Mouse (Mus musculus) heart, embryonic 16.5 days (tissue): ENCODE data around the gene Abracl. TPM values are rescaled to one million over a fixed set of nuclear protein-coding genes. Genes with fewer than 3 reads are reported as not detected.
A peak's percentile ranks its signal among the peaks of the same experiment; 100 is the strongest.

Experiments used
- ATAC-seq: fragments of 200-750 bp; cut with Nextera tagmentation; replicated peaks from 2 replicates; pipeline ENCODE4 v1.8.0; 2017; ENCODE audit warnings: moderate number of reproducible peaks; ENCODE audit not compliant: insufficient read depth, low FRiP score; ENCODE audit errors: extremely low read depth
- H3K27ac ChIP-seq: fragments of 300-500 bp; sonication (generic); 2 replicates; pipeline ENCODE4 v1.5.1; 2014; ENCODE audit warnings: mild to moderate bottlenecking, low read length, control low read depth, moderate library complexity
- H3K27me3 ChIP-seq: fragments of 300-500 bp; sonication (generic); 2 replicates; pipeline ENCODE4 v1.6.1; 2014; ENCODE audit warnings: low read length, mixed read lengths; ENCODE audit not compliant: control insufficient read depth, insufficient read depth
- H3K36me3 ChIP-seq: fragments of 300-500 bp; sonication (generic); 2 replicates; pipeline ENCODE4 v1.6.1; 2014; ENCODE audit not compliant: control insufficient read depth, insufficient read depth
- H3K4me1 ChIP-seq: fragments of 300-500 bp; sonication (generic); 2 replicates; pipeline ENCODE4 v1.6.1; 2014; ENCODE audit warnings: low read length, mixed read lengths; ENCODE audit not compliant: control insufficient read depth, insufficient read depth
- H3K4me2 ChIP-seq: fragments of 300-500 bp; sonication (generic); 2 replicates; pipeline ENCODE4 v1.6.1; 2014; ENCODE audit warnings: low read depth, mild to moderate bottlenecking, control low read depth, low read length
- H3K4me3 ChIP-seq: fragments of 300-500 bp; sonication (generic); 2 replicates; pipeline ENCODE4 v1.5.1; 2014; ENCODE audit warnings: mild to moderate bottlenecking, control low read depth, low read length
- H3K9ac ChIP-seq: fragments of 300-500 bp; sonication (generic); 2 replicates; pipeline ENCODE4 v1.6.1; 2014; ENCODE audit warnings: low read length, control low read depth
- H3K9me3 ChIP-seq: fragments of 300-500 bp; sonication (generic); replicated peaks from 2 replicates; pipeline ENCODE4 v1.6.1; 2016; ENCODE audit warnings: low read length; ENCODE audit not compliant: control insufficient read depth
- WGBS: fragments of 180-500 bp; shearing (Covaris S2); extraction: QIAGEN DNeasy Blood & Tissue Kit; methylation state at CpG from one replicate; pipeline ENCODE4 v1.1.7; 2014; 5-methylcytosine and 5-hydroxymethylcytosine counted together
- polyA plus RNA-seq: library from polyadenylated mRNA; unstranded; fragments of >200 nt; fragmentation: Nextera tagmentation; extraction: Ambion mirVana; gene quantifications from 2 replicates; pipeline ENCODE4 v1.2.1, GENCODE M21; 2015

Gene Abracl
- polyA plus RNA-seq, 1 experiment from 2014 or later, result 167 TPM

DNA sequence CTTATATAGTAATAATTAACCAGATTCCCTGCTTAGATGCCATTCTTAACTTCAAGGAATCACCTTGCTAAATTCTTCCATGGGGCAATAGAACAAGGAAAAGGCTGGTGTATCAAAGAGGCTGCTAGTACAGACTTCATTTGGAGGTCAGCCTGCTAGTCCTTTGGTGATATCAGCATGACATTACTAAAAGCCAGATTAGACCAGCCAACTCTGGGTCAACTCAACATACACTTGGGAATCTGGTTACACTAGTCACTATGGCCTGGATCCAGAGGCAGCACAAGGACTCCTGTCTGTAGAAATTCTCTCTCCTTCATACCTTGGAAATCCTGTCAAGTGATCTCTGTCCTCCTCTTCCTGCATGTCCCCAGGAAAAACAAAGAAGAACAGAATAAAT lies 23.3 kb upstream of the Abracl start:
- Histone ChIP-seq H3K4me1 (0 out of 2 replicates have a peak, but pooled peaks cover 2% of the 10 kb centered on the region), H3K27me3 (no peaks in the 10 kb centered on the region), H3K9me3 (no peaks in the 10 kb centered on the region), H3K4me3 (no peak overlapping the region), H3K9ac (no peak overlapping the region), H3K4me2 (no peak overlapping the region), H3K36me3 (no peaks in the 10 kb centered on the region), H3K27ac (no peak overlapping the region)
- no peak for ATAC-seq

DNA sequence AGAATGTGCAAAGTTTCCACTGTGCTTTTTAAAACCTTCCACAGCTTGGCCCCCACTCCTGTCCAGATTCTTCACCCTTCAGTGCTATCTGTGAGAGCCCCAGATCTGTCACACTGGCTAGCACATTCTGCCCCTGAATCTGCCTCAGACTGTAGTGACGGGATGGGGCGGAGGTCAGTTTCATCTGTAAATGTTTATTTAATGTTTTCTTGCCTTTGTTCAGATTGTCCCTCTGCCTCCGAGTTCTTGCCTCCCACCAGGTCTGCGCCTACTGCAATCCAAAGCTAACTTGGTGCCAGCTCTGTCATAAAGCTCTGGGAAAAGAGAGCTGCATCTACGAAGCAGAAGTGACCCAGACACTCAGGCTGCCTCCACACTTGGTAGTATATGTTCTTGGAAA lies 13.8 kb upstream of the Abracl start:
- no peaks in the 10 kb centered on the region for H3K36me3 ChIP-seq
- no peaks in the 10 kb centered on the region for H3K4me1 ChIP-seq
- 46% methylated on average over 5 of the region's 5 CpGs for WGBS
- no peak overlapping the region for H3K9ac ChIP-seq
- no peaks in the 10 kb centered on the region for H3K9me3 ChIP-seq
- no peak overlapping the region for H3K27ac ChIP-seq
- no peak overlapping the region for H3K4me3 ChIP-seq
- no peak overlapping the region for H3K4me2 ChIP-seq
- no peaks in the 10 kb centered on the region for H3K27me3 ChIP-seq
- no peak for ATAC-seq

DNA sequence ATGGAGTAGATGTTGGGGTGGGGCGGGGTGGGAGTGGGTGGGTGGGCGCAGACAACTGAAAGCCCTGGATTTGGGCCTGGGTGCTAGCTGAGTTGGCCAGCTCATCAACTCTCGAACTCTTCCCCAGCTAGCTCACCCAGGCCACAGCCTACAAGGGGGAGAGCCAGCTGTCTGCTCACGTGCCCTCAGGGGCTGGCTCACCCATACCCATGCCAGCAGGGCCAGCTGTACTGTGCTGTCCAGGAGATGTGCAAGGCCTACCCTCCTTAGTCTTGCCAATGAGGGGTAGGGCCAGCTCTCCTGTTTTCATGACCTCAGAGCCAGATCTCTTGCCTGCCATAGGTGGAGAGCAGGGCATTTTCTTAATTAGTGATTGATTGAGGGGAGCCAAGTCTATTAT lies 11.3 kb upstream of the Abracl start:
- Histone ChIP-seq H3K9ac (no peak overlapping the region), H3K4me1 (no peaks in the 10 kb centered on the region), H3K9me3 (no peaks in the 10 kb centered on the region), H3K27ac (no peak overlapping the region), H3K36me3 (no peaks in the 10 kb centered on the region), H3K27me3 (no peaks in the 10 kb centered on the region), H3K4me3 (no peak overlapping the region), H3K4me2 (no peak overlapping the region)
- ATAC-seq, result no peak
- 93% methylated on average over 4 of the region's 4 CpGs for WGBS

DNA sequence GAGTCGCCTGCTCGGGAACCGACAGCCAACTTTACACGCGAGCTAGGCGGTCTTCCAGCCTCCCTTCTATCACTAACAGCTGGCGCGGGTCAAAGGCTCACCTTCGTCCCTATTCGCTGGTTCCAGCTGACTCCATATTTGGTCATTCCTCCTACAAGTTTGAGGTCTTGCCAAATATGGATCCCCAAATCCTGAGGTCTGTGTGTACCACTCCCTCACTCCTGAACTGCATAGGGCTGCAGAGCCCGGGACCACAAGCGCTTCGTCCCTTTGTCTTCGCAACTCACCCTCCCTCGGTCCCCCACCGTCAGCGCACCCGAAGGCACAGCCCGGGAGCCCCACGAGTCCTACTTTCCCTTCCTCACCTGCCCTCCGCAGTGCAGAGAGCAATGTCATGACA lies 776 bp downstream of the Abracl start:
- WGBS, result under 1% methylated on average over 21 of the region's 21 CpGs
- peaks cover 5% of the 10 kb centered on the region for H3K36me3 ChIP-seq
- peak overlapping the region; percentile 86 for H3K4me2 ChIP-seq
- peak overlapping the region; percentile 97 for H3K27ac ChIP-seq
- peaks cover 9% of the 10 kb centered on the region for H3K4me1 ChIP-seq
- H3K9me3 ChIP-seq, result no peaks in the 10 kb centered on the region
- H3K4me3 ChIP-seq, result peak overlapping the region; percentile 86
- no peaks in the 10 kb centered on the region for H3K27me3 ChIP-seq
- peak overlapping the region; percentile 94 for H3K9ac ChIP-seq
- ATAC-seq, result peak; percentile 87

DNA sequence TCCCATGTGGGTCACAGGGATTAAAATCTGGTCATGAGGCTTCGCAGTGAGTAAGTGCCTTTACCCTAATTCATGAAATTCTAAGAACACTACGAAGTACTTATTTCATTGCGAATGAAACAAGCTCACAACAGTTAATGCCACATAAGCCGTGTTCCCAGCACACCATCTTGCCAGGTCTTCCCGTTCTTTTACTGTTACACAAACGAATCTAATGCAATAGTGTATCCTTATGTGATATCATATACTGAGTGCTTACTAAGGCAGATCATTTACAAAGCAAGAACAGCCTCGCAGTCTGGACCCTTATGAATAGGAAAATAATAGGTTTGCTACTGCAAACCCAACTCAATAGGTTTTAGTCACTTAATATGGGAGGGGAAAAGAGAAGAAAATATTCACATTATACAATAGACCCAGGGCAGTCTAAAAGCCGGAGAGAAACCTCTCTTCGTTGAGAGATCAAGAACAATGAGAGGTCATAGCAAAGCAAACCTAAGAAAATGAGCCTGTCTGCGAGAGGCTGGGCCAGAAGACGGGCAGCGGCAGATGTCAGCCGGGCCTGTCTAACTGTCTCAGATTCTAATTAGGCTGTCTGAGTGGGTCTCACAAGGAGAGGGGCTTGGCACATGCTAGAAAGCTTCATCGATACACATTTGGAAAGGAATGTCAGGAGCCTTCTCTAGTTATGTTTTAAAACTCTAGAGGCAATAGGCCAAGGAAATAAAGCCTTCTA lies 1.3 kb downstream of the Abracl start:
- ATAC-seq, result no peak
- 31% methylated on average over 14 of the region's 14 CpGs for WGBS

DNA sequence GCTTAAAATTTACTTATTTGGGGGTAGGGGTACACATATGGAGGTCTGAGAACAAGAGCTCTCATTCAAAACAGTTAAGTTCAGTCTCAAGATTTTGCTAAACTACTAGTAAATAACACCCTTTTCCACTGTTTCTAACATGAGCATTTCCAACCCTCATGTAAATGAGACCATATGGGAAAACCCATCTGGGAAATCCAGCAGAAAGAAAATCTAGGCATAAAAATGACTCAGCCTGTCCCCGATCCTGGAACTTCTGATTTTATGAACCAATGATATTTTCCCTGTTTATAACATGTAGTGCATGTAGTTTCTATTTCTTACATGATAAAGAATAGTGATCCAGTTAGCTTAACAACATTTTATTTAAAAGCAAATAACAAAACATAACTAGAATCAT lies 2.2 kb downstream of the Abracl start:
- ATAC-seq, result no peak
- 83% methylated on average over 1 of the region's 1 CpGs for WGBS
- peaks cover 9% of the 10 kb centered on the region for H3K4me1 ChIP-seq
- peak overlapping the region; percentile 86; the same call in 1 of the 2 replicates for H3K4me2 ChIP-seq
- H3K27me3 ChIP-seq, result no peaks in the 10 kb centered on the region
- H3K4me3 ChIP-seq, result no peak overlapping the region
- H3K27ac ChIP-seq, result no peak overlapping the region
- no peaks in the 10 kb centered on the region for H3K9me3 ChIP-seq
- H3K36me3 ChIP-seq, result peaks cover 14% of the 10 kb centered on the region
- H3K9ac ChIP-seq, result no peak overlapping the region

More for the DNA sequence above, 1.3 kb downstream of the Abracl start:
- Histone ChIP-seq H3K27me3 (no peaks in the 10 kb centered on the region), H3K9me3 (no peaks in the 10 kb centered on the region), H3K9ac (peak overlapping the region; percentile 94), H3K4me1 (peaks cover 9% of the 10 kb centered on the region), H3K4me3 (peak overlapping the region; percentile 86), H3K27ac (peak overlapping the region; percentile 97), H3K36me3 (peaks cover 9% of the 10 kb centered on the region), H3K4me2 (peak overlapping the region; percentile 86)

DNA sequence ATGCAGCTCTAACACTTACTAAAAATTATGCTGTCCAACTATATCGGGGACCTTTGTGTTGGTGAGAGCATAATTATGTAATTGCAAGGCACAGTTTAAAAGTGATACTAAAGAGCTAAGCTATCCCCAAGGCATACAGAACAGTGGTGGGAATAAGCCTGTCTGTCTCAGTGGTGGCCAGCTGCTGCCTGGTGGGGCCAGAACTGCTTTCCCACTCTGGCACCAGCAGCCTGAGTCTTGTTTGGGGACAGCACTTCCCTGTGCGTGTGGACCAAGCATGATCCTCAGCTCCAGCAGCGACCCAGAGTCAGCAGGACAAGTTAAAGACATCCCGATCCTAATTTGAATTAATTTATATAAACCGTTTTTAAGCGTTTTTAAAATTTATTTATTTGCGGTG lies 2.6 kb downstream of the Abracl start:
- H3K27ac ChIP-seq, result no peak overlapping the region
- peaks cover 15% of the 10 kb centered on the region for H3K36me3 ChIP-seq
- no peaks in the 10 kb centered on the region for H3K27me3 ChIP-seq
- WGBS, result 78% methylated on average over 7 of the region's 7 CpGs
- ATAC-seq, result no peak
- H3K9me3 ChIP-seq, result no peaks in the 10 kb centered on the region
- no peak overlapping the region for H3K4me3 ChIP-seq
- no peak overlapping the region for H3K9ac ChIP-seq
- peaks cover 9% of the 10 kb centered on the region for H3K4me1 ChIP-seq
- H3K4me2 ChIP-seq, result no peak overlapping the region; the same call in 1 of the 2 replicates

DNA sequence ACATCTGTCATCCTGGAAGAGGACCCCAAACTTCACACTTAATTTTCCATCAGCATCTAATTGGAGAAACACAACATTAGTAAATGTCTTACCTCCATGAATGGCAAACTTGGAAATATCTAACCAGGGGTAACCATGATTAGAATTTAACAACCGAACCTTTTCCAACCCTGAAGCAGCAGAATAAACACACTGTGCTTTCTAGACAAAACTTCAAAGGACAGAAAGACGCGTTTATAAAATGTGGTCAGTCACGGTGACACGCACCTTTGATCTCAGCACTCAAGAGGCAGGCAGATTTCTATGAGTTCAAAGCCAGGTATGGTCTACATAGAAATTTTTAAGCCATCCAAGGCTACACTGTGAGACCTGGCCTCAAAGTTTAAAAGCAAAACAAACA lies 11.3 kb downstream of the Abracl start:
- Histone ChIP-seq H3K27me3 (no peaks in the 10 kb centered on the region), H3K4me1 (peaks cover 3% of the 10 kb centered on the region), H3K27ac (no peak overlapping the region), H3K4me2 (no peak overlapping the region), H3K4me3 (no peak overlapping the region), H3K9ac (no peak overlapping the region), H3K9me3 (peaks cover 3% of the 10 kb centered on the region; the same call in 1 of the 2 replicates), H3K36me3 (peaks cover 33% of the 10 kb centered on the region)
- no peak for ATAC-seq
- 86% methylated on average over 5 of the region's 5 CpGs for WGBS

DNA sequence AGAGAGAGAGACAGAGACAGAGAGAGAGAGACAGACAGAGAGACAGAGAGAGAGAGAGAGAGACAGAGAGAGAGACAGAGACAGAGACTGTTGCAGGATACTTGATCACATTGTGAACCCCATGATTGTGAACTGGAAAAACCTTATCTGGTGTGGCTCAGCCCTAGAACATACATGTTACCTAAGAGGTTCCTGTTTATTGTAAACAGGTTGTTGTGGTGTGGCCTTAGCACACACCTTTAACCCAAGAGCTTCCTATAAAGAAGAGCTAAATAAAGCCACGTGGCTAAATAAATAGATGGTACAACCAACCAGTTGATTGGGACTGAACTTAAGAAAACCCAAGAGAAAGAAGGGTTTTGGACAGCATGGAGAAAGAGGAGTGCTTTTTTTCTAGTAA lies 13.3 kb downstream of the Abracl start:
- Histone ChIP-seq H3K4me3 (no peak overlapping the region), H3K4me1 (peaks cover 3% of the 10 kb centered on the region), H3K9me3 (peaks cover 3% of the 10 kb centered on the region; the same call in 1 of the 2 replicates), H3K27me3 (no peaks in the 10 kb centered on the region), H3K4me2 (no peak overlapping the region), H3K36me3 (peaks cover 22% of the 10 kb centered on the region), H3K27ac (no peak overlapping the region), H3K9ac (no peak overlapping the region)
- 91% methylated on average over 1 of the region's 1 CpGs for WGBS
- ATAC-seq, result no peak
